Mouse (Mus musculus): ENCODE data around the gene Tmem63c. TPM values are rescaled to one million over a fixed set of nuclear protein-coding genes. Genes with fewer than 3 reads are reported as not detected.

The Tmem63c gene
- polyA plus RNA-seq, 1 experiment from 2014 or later: not detected

GRCm38 (mm10) chr12:87029251-87029976, 8.3 kb downstream of the Tmem63c start:
- 66% methylated on average over 5 of the region's 5 CpGs for WGBS
- Histone ChIP-seq H3K4me3 (no peak overlapping the region), H3K27ac (ENCODE audit: poor library complexity, severe bottlenecking) (no peak overlapping the region), H3K36me3 (no peaks in the 10 kb centered on the region), H3K9ac (no peak overlapping the region), H3K4me2 (no peak overlapping the region), H3K9me3 (replicated peaks) (no peaks in the 10 kb centered on the region), H3K4me1 (replicated peaks) (peaks cover 8% of the 10 kb centered on the region), H3K27me3 (replicated peaks) (peaks cover 53% of the 10 kb centered on the region)
- ATAC-seq (ENCODE audit: insufficient number of reproducible peaks, low FRiP score): no peak

GRCm38 (mm10) chr12:87031163-87031763, 10.1 kb downstream of the Tmem63c start:
- no peak overlapping the region for H3K9ac ChIP-seq
- H3K27me3 ChIP-seq (replicated peaks): peaks cover 38% of the 10 kb centered on the region
- no peak overlapping the region for H3K27ac ChIP-seq (ENCODE audit: poor library complexity, severe bottlenecking)
- H3K9me3 ChIP-seq (replicated peaks): no peaks in the 10 kb centered on the region
- H3K4me1 ChIP-seq (replicated peaks): peaks cover 6% of the 10 kb centered on the region
- no peak overlapping the region for H3K4me2 ChIP-seq
- no peak for ATAC-seq (ENCODE audit: insufficient number of reproducible peaks, low FRiP score)
- WGBS: 67% methylated on average over 5 of the region's 5 CpGs
- H3K4me3 ChIP-seq: no peak overlapping the region
- H3K36me3 ChIP-seq: no peaks in the 10 kb centered on the region

- WGBS: 82% methylated on average over 7 of the region's 7 CpGs
- ATAC-seq (ENCODE audit: insufficient number of reproducible peaks, low FRiP score): no peak
- H3K4me3 ChIP-seq: no peak overlapping the region
- H3K4me2 ChIP-seq: no peak overlapping the region
- no peak overlapping the region for H3K9ac ChIP-seq
- no peaks in the 10 kb centered on the region for H3K9me3 ChIP-seq (replicated peaks)
- H3K27ac ChIP-seq (ENCODE audit: poor library complexity, severe bottlenecking): no peak overlapping the region
- no peaks in the 10 kb centered on the region for H3K36me3 ChIP-seq
- no peaks in the 10 kb centered on the region for H3K4me1 ChIP-seq (replicated peaks)
- peaks cover 4% of the 10 kb centered on the region; the same call in 1 of the 2 replicates for H3K27me3 ChIP-seq (replicated peaks)
These were observed 15.5 kb downstream of the Tmem63c start for GRCm38 (mm10) chr12:87036631-87037030.

- Histone ChIP-seq H3K36me3 (no peaks in the 10 kb centered on the region), H3K9ac (no peak overlapping the region), H3K27ac (ENCODE audit: poor library complexity, severe bottlenecking) (no peak overlapping the region), H3K4me3 (no peak overlapping the region), H3K4me1 (replicated peaks) (no peaks in the 10 kb centered on the region), H3K4me2 (no peak overlapping the region), H3K9me3 (replicated peaks) (no peaks in the 10 kb centered on the region), H3K27me3 (replicated peaks) (peaks cover 10% of the 10 kb centered on the region)
- ATAC-seq (ENCODE audit: insufficient number of reproducible peaks, low FRiP score): no peak
- WGBS: 52% methylated on average over 4 of the region's 4 CpGs
These were observed 19.0 kb downstream of the Tmem63c start for GRCm38 (mm10) chr12:87040166-87040565.

GRCm38 (mm10) chr12:87040857-87041256, 19.7 kb downstream of the Tmem63c start:
- WGBS: 76% methylated on average over 7 of the region's 7 CpGs

GRCm38 (mm10) chr12:87042456-87042855, 21.3 kb downstream of the Tmem63c start:
- Histone ChIP-seq H3K36me3 (no peaks in the 10 kb centered on the region), H3K27ac (ENCODE audit: poor library complexity, severe bottlenecking) (no peak overlapping the region), H3K4me2 (no peak overlapping the region), H3K4me3 (no peak overlapping the region), H3K4me1 (replicated peaks) (no peaks in the 10 kb centered on the region), H3K27me3 (replicated peaks) (peaks cover 15% of the 10 kb centered on the region), H3K9ac (no peak overlapping the region), H3K9me3 (replicated peaks) (no peaks in the 10 kb centered on the region)
- ATAC-seq (ENCODE audit: insufficient number of reproducible peaks, low FRiP score): no peak
- WGBS: 72% methylated on average over 2 of the region's 2 CpGs

More at GRCm38 (mm10) chr12:87040857-87041256, 19.7 kb downstream of the Tmem63c start:
- Histone ChIP-seq H3K9me3 (replicated peaks) (no peaks in the 10 kb centered on the region), H3K4me2 (no peak overlapping the region), H3K36me3 (no peaks in the 10 kb centered on the region), H3K9ac (no peak overlapping the region), H3K27ac (ENCODE audit: poor library complexity, severe bottlenecking) (no peak overlapping the region), H3K4me1 (replicated peaks) (no peaks in the 10 kb centered on the region), H3K4me3 (no peak overlapping the region), H3K27me3 (replicated peaks) (peaks cover 10% of the 10 kb centered on the region)
- ATAC-seq (ENCODE audit: insufficient number of reproducible peaks, low FRiP score): no peak

GRCm38 (mm10) chr12:87043221-87043620, 22.1 kb downstream of the Tmem63c start:
- WGBS: 63% methylated on average over 7 of the region's 7 CpGs
- no peaks in the 10 kb centered on the region for H3K4me1 ChIP-seq (replicated peaks)
- no peaks in the 10 kb centered on the region for H3K9me3 ChIP-seq (replicated peaks)
- H3K27me3 ChIP-seq (replicated peaks): peaks cover 17% of the 10 kb centered on the region
- no peak for ATAC-seq (ENCODE audit: insufficient number of reproducible peaks, low FRiP score)
- no peak overlapping the region for H3K4me2 ChIP-seq
- H3K36me3 ChIP-seq: no peaks in the 10 kb centered on the region
- H3K9ac ChIP-seq: no peak overlapping the region
- H3K27ac ChIP-seq (ENCODE audit: poor library complexity, severe bottlenecking): no peak overlapping the region
- no peak overlapping the region for H3K4me3 ChIP-seq

- H3K9me3 ChIP-seq (replicated peaks): no peaks in the 10 kb centered on the region
- H3K9ac ChIP-seq: no peak overlapping the region
- WGBS: 33% methylated on average over 5 of the region's 5 CpGs
- no peak overlapping the region for H3K4me2 ChIP-seq
- peaks cover 24% of the 10 kb centered on the region for H3K27me3 ChIP-seq (replicated peaks)
- H3K4me1 ChIP-seq (replicated peaks): no peaks in the 10 kb centered on the region
- H3K27ac ChIP-seq (ENCODE audit: poor library complexity, severe bottlenecking): no peak overlapping the region
- no peaks in the 10 kb centered on the region for H3K36me3 ChIP-seq
- no peak for ATAC-seq (ENCODE audit: insufficient number of reproducible peaks, low FRiP score)
- no peak overlapping the region for H3K4me3 ChIP-seq
These were observed 23.6 kb downstream of the Tmem63c start for GRCm38 (mm10) chr12:87044711-87045110.

- Histone ChIP-seq H3K9me3 (replicated peaks) (no peaks in the 10 kb centered on the region), H3K27ac (ENCODE audit: poor library complexity, severe bottlenecking) (no peak overlapping the region), H3K9ac (no peak overlapping the region), H3K4me1 (replicated peaks) (no peaks in the 10 kb centered on the region), H3K4me3 (no peak overlapping the region), H3K36me3 (no peaks in the 10 kb centered on the region), H3K4me2 (no peak overlapping the region), H3K27me3 (replicated peaks) (peaks cover 24% of the 10 kb centered on the region)
- WGBS: 47% methylated on average over 3 of the region's 3 CpGs
- ATAC-seq (ENCODE audit: insufficient number of reproducible peaks, low FRiP score): no peak
These were observed 26.4 kb downstream of the Tmem63c start for GRCm38 (mm10) chr12:87047536-87047935.

- WGBS: 29% methylated on average over 13 of the region's 16 CpGs
- no peak overlapping the region for H3K4me2 ChIP-seq
- H3K9me3 ChIP-seq (replicated peaks): no peaks in the 10 kb centered on the region
- no peaks in the 10 kb centered on the region for H3K4me1 ChIP-seq (replicated peaks)
- peaks cover 50% of the 10 kb centered on the region for H3K27me3 ChIP-seq (replicated peaks)
- H3K36me3 ChIP-seq: no peaks in the 10 kb centered on the region
- H3K4me3 ChIP-seq: no peak overlapping the region
- H3K27ac ChIP-seq (ENCODE audit: poor library complexity, severe bottlenecking): no peak overlapping the region
- no peak overlapping the region for H3K9ac ChIP-seq
- ATAC-seq (ENCODE audit: insufficient number of reproducible peaks, low FRiP score): no peak
These were observed 31.7 kb downstream of the Tmem63c start for GRCm38 (mm10) chr12:87052661-87053321.

GRCm38 (mm10) chr12:87054873-87055272, 33.7 kb downstream of the Tmem63c start:
- Histone ChIP-seq H3K9me3 (replicated peaks) (no peaks in the 10 kb centered on the region), H3K36me3 (no peaks in the 10 kb centered on the region), H3K9ac (no peak overlapping the region), H3K4me3 (no peak overlapping the region), H3K27me3 (replicated peaks) (peaks cover 40% of the 10 kb centered on the region), H3K4me1 (replicated peaks) (no peaks in the 10 kb centered on the region), H3K27ac (ENCODE audit: poor library complexity, severe bottlenecking) (no peak overlapping the region), H3K4me2 (no peak overlapping the region)
- 58% methylated on average over 7 of the region's 7 CpGs for WGBS
- ATAC-seq (ENCODE audit: insufficient number of reproducible peaks, low FRiP score): no peak
